Mouse (Mus musculus) erythroblast, embryonic 14.5 days (primary cell): Measurements from ENCODE around the gene A430078G23Rik. TPM values are rescaled to one million over a fixed set of nuclear protein-coding genes. Genes with fewer than 3 reads are reported as not detected.

Experiments
- H3K27me3 ChIP-seq: 2 replicates; pipeline ENCODE4 v1.6.1; 2012; ENCODE audit warnings: inconsistent platforms; ENCODE audit not compliant: control insufficient read depth
- H3K36me3 ChIP-seq: 2 replicates; pipeline ENCODE4 v1.6.1; 2012; ENCODE audit warnings: mild to moderate bottlenecking, inconsistent platforms; ENCODE audit not compliant: control insufficient read depth
- H3K4me1 ChIP-seq: 2 replicates; pipeline ENCODE4 v1.6.1; 2012; ENCODE audit warnings: inconsistent platforms; ENCODE audit not compliant: control insufficient read depth
- H3K4me3 ChIP-seq: replicated peaks from 2 replicates; pipeline ENCODE3; 2012; ENCODE audit warnings: moderate library complexity, mild to moderate bottlenecking, inconsistent platforms
- H3K9me3 ChIP-seq: 2 replicates; pipeline ENCODE4 v1.6.1; 2012; ENCODE audit warnings: low read length, inconsistent platforms, mixed read lengths; ENCODE audit not compliant: control insufficient read depth
- GATA1 ChIP-seq: IDR thresholded peaks from 2 replicates; pipeline ENCODE4 v1.6.1; 2012; ENCODE audit warnings: low read length, inconsistent platforms, mixed read lengths
- TAL1 ChIP-seq: IDR thresholded peaks from 3 replicates; pipeline ENCODE4 v1.6.1; 2012; ENCODE audit warnings: low read length, inconsistent platforms, mixed read lengths
- polyA plus RNA-seq: library from polyadenylated mRNA; stranded (reverse); fragments of >175 nt; gene quantifications from 2 replicates; pipeline ENCODE4 v1.2.3, GENCODE M21; 2012

Gene A430078G23Rik
- polyA plus RNA-seq, 1 experiment = not detected

- Histone ChIP-seq H3K4me1 (no peaks in the 10 kb centered on the region), H3K4me3 (no peak overlapping the region), H3K36me3 (no peaks in the 10 kb centered on the region), H3K27me3 (no peaks in the 10 kb centered on the region), H3K9me3 (no peaks in the 10 kb centered on the region)
- TF ChIP-seq GATA1 = no peak
- no peak for TF ChIP-seq TAL1
Measured at GRCm38 (mm10) chr8:3368091-3368490, 14.9 kb downstream of the A430078G23Rik start.

- no peak overlapping the region for H3K4me3 ChIP-seq
- H3K36me3 ChIP-seq = no peaks in the 10 kb centered on the region
- no peak for TF ChIP-seq GATA1
- H3K4me1 ChIP-seq = no peaks in the 10 kb centered on the region
- H3K27me3 ChIP-seq = no peaks in the 10 kb centered on the region
- 0 out of 2 replicates have a peak, but pooled peaks cover 2% of the 10 kb centered on the region for H3K9me3 ChIP-seq
Measured at GRCm38 (mm10) chr8:3375748-3376147, 22.5 kb downstream of the A430078G23Rik start.

- no peak overlapping the region for H3K4me3 ChIP-seq
- 0 out of 2 replicates have a peak, but pooled peaks cover 2% of the 10 kb centered on the region for H3K9me3 ChIP-seq
- no peaks in the 10 kb centered on the region for H3K27me3 ChIP-seq
- H3K4me1 ChIP-seq = no peaks in the 10 kb centered on the region
- TF ChIP-seq GATA1 (no peak), TAL1 (no peak)
- no peaks in the 10 kb centered on the region for H3K36me3 ChIP-seq
Measured at GRCm38 (mm10) chr8:3376641-3377274, 23.5 kb downstream of the A430078G23Rik start.

- TF ChIP-seq TAL1 (no peak), GATA1 (no peak)
Measured at GRCm38 (mm10) chr8:3387286-3387685, 34.1 kb downstream of the A430078G23Rik start.

GRCm38 (mm10) chr8:3388591-3389338 lies 35.5 kb downstream of the A430078G23Rik start:
- H3K9me3 ChIP-seq = no peaks in the 10 kb centered on the region
- TF ChIP-seq GATA1 = no peak
- no peak for TF ChIP-seq TAL1
- H3K27me3 ChIP-seq = no peaks in the 10 kb centered on the region
- no peak overlapping the region for H3K4me3 ChIP-seq
- no peaks in the 10 kb centered on the region for H3K36me3 ChIP-seq
- peaks cover 23% of the 10 kb centered on the region for H3K4me1 ChIP-seq

More at GRCm38 (mm10) chr8:3387286-3387685, 34.1 kb downstream of the A430078G23Rik start:
- Histone ChIP-seq H3K4me1 (peaks cover 9% of the 10 kb centered on the region), H3K9me3 (no peaks in the 10 kb centered on the region), H3K36me3 (no peaks in the 10 kb centered on the region), H3K27me3 (no peaks in the 10 kb centered on the region), H3K4me3 (no peak overlapping the region)

- H3K36me3 ChIP-seq = no peaks in the 10 kb centered on the region
- no peaks in the 10 kb centered on the region for H3K27me3 ChIP-seq
- no peak for TF ChIP-seq TAL1
- TF ChIP-seq GATA1 = no peak
- no peak overlapping the region for H3K4me3 ChIP-seq
- H3K9me3 ChIP-seq = no peaks in the 10 kb centered on the region
- H3K4me1 ChIP-seq = peaks cover 28% of the 10 kb centered on the region
Measured at GRCm38 (mm10) chr8:3389506-3389905, 36.3 kb downstream of the A430078G23Rik start.

- H3K4me3 ChIP-seq = peak overlapping the region; percentile 80
- H3K4me1 ChIP-seq = peaks cover 33% of the 10 kb centered on the region
- TF ChIP-seq GATA1 (no peak), TAL1 (no peak)
Measured at GRCm38 (mm10) chr8:3392293-3392692, 39.1 kb downstream of the A430078G23Rik start.

GRCm38 (mm10) chr8:3392771-3393710 lies 39.8 kb downstream of the A430078G23Rik start, which contains the start of gene Arhgef18:
TSS of gene Arhgef18 (plus strand) at chr8:3393006.
- peaks cover 7% of the 10 kb centered on the region for H3K36me3 ChIP-seq
- TF ChIP-seq GATA1 = no peak
- no peak for TF ChIP-seq TAL1
- H3K4me1 ChIP-seq = peaks cover 36% of the 10 kb centered on the region
- peak within 1 kb of the TSS; percentile 80 for H3K4me3 ChIP-seq
- no peaks in the 10 kb centered on the region for H3K27me3 ChIP-seq
- no peaks in the 10 kb centered on the region for H3K9me3 ChIP-seq

More at GRCm38 (mm10) chr8:3392293-3392692, 39.1 kb downstream of the A430078G23Rik start:
- no peaks in the 10 kb centered on the region for H3K27me3 ChIP-seq
- H3K36me3 ChIP-seq = peaks cover 5% of the 10 kb centered on the region
- H3K9me3 ChIP-seq = no peaks in the 10 kb centered on the region

- Histone ChIP-seq H3K27me3 (no peaks in the 10 kb centered on the region), H3K36me3 (peaks cover 11% of the 10 kb centered on the region), H3K9me3 (no peaks in the 10 kb centered on the region), H3K4me3 (no peak overlapping the region), H3K4me1 (peaks cover 38% of the 10 kb centered on the region)
- TF ChIP-seq GATA1 (no peak), TAL1 (no peak)
Measured at GRCm38 (mm10) chr8:3394600-3394999, 41.4 kb downstream of the A430078G23Rik start.
